In the genomic region with DNA sequence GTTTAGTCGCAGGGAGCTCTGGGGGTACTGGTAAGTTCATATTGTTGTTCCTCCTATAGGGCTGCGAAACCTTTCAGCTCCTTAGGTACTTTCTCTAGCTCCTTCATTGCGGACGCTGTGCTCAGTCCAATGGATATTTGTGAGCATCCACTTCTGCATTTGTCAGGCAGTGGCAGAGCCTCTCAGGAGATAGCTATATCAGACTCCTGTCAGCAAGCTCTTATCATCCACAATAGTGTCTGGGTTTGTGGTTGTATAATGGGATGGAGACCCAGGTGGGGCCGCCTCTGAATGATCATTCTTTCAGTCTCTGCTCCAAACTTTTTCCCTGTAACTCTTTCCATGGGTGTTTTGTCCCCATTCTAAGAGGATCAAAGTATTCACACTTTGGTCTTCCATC, we compare ENCODE assay signal across 28 mouse cellular contexts.
"Had no signal": no experiment of that assay in that cellular context is flagged by ENCODE, and none has a peak within 500 bp of the region (broad histone marks: within the 10 kb centered on the region; RNA-seq: fewer than 3 reads in every experiment).

No protein-coding gene starts in this region.

- H3K9ac ChIP-seq: limb, embryonic 12.5 days; limb, embryonic 13.5 days; limb, embryonic 15.5 days; liver, embryonic 12.5 days; liver, embryonic 13.5 days; liver, embryonic 14.5 days; liver, embryonic 15.5 days; liver, postnatal 0 days; lung, embryonic 14.5 days; lung, embryonic 15.5 days; midbrain, embryonic 12.5 days; midbrain, embryonic 13.5 days; midbrain, embryonic 15.5 days; neural tube, embryonic 12.5 days had no signal

- H3K9me3 ChIP-seq: limb, embryonic 10.5 days; limb, embryonic 12.5 days; limb, embryonic 13.5 days; limb, embryonic 15.5 days; liver, embryonic 12.5 days; liver, embryonic 13.5 days; liver, embryonic 15.5 days; lung, embryonic 15.5 days; megakaryocyte, embryonic 14.5 days; midbrain, embryonic 10.5 days; midbrain, embryonic 12.5 days; midbrain, embryonic 13.5 days; midbrain, embryonic 15.5 days; neural tube, embryonic 12.5 days had no signal

- H3K4me3 ChIP-seq: limb, embryonic 10.5 days; limb, embryonic 12.5 days; limb, embryonic 13.5 days; limb, embryonic 15.5 days; liver, embryonic 12.5 days; liver, embryonic 13.5 days; liver, embryonic 15.5 days; lung, embryonic 15.5 days; megakaryocyte, embryonic 14.5 days; midbrain, embryonic 10.5 days; midbrain, embryonic 12.5 days; midbrain, embryonic 13.5 days; midbrain, embryonic 15.5 days; myocyte; neural tube, embryonic 12.5 days had no signal

- H3K27ac ChIP-seq: limb, embryonic 10.5 days; limb, embryonic 12.5 days; limb, embryonic 13.5 days; limb, embryonic 15.5 days; liver, embryonic 12.5 days; liver, embryonic 13.5 days; liver, embryonic 14.5 days; liver, embryonic 15.5 days; lung, embryonic 15.5 days; macrophage; midbrain, embryonic 10.5 days; midbrain, embryonic 12.5 days; midbrain, embryonic 13.5 days; midbrain, embryonic 15.5 days; neural tube, embryonic 12.5 days had no signal

- H3K27me3 ChIP-seq: limb, embryonic 12.5 days; limb, embryonic 13.5 days; limb, embryonic 15.5 days; liver, embryonic 12.5 days; liver, embryonic 13.5 days; liver, embryonic 15.5 days; lung, embryonic 15.5 days; megakaryocyte, embryonic 14.5 days; midbrain, embryonic 12.5 days; midbrain, embryonic 13.5 days; midbrain, embryonic 15.5 days; neural tube, embryonic 12.5 days had no signal

- DNase-seq: left cerebral cortex, postnatal 4 days; liver; liver, embryonic 13.5 days; liver, postnatal 0 days; lung, adult 18-20 months; lung, adult 2 months; lung, embryonic 14.5 days; lung, postnatal 10 days; lung, postnatal 14 days; lung, postnatal 36 days; lung, postnatal 4 days; midbrain, embryonic 14.5 days had no signal

- H3K4me1 ChIP-seq: limb, embryonic 10.5 days; limb, embryonic 13.5 days; limb, embryonic 15.5 days; liver, embryonic 12.5 days; liver, embryonic 13.5 days; liver, embryonic 15.5 days; lung, embryonic 15.5 days; megakaryocyte, embryonic 14.5 days; midbrain, embryonic 10.5 days; midbrain, embryonic 12.5 days; midbrain, embryonic 13.5 days; midbrain, embryonic 15.5 days; neural tube, embryonic 12.5 days had no signal

- H3K36me3 ChIP-seq: limb, embryonic 10.5 days; limb, embryonic 12.5 days; limb, embryonic 13.5 days; limb, embryonic 15.5 days; liver, embryonic 12.5 days; liver, embryonic 13.5 days; liver, embryonic 15.5 days; lung, embryonic 15.5 days; midbrain, embryonic 10.5 days; midbrain, embryonic 12.5 days; midbrain, embryonic 13.5 days; midbrain, embryonic 15.5 days; neural tube, embryonic 12.5 days had no signal
